Mouse (Mus musculus): ENCODE measurements around the gene Atp1b3.

DNA sequence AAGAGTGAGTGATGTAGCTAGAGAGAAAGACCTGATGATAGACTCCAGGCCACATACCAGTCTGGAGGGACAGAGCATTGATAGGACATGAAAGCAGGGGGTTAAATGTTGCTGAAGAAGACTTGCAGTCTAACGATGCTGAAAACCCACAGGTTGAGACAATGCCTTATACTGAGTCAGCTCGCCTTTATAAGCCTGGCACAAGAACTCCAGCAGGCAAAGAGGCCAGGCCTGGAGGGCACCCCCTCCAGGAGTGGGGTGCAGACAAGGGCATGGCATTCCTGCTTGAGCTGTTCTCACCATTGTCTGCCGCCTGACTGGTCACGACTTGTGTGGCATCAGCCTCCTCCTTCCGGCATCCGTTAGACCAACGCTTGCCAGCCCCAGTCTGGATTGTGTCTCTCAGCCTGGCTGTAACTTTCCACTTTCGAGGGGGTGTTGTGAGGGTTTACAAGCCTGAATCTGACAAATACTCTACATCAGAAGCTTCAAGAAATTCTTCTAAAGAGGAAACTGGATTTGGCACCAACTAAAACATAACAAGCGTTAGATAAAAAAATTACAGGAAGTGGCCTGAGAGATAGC is 48.7 kb upstream of the Atp1b3 start:
- TF ChIP-seq POLR2A (IDR thresholded peaks at IDR 0.05; ENCODE audit: borderline replicate concordance, control insufficient read depth, low read depth, low read length) (no peak), CTCF (IDR thresholded peaks at IDR 0.05; ENCODE audit: control insufficient read depth, insufficient read depth, low read length) (no peak)
